Mouse (Mus musculus) left cerebral cortex, postnatal 4 days (tissue): ENCODE data around the gene Teddm1a. TPM values are rescaled to one million over a fixed set of nuclear protein-coding genes. Genes with fewer than 3 reads are reported as not detected.

Experiments
- DNase-seq: peaks from one replicate; pipeline ENCODE4 v3.0.0-alpha.2; 2022
- intact Hi-C: fragments of 180-260 bp; cut with DNase I; formaldehyde crosslinking; loops from one replicate; pipeline ENCODE4 v1.15.1; 2025
- total RNA-seq, 2 experiments: library from RNA; stranded (reverse); gene quantifications; 2 replicates each; pipeline ENCODE4 v1.2.3; 2021

Teddm1a gene
- total RNA-seq, 2 experiments from 2014 or later: not detected

DNA sequence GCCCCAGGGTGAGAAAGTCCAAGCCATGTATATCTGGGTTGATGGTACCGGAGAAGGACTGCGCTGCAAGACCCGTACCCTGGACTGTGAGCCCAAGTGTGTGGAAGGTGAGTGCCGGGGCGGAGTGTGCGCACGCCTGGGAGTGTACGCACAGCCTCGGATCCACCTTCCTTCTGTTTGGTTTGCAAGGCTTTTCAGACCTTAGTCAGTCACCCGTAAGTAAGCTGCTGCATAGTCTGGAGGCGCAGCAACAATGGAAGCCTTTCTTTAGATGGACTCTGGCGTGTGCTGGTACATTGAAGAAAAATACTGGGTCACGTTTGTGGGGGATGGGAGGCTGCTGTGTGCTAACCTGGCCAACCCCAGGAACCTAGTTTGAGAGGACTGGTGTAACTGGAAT is 11.5 kb downstream of the Teddm1a start:
- DNase-seq: no peak

DNA sequence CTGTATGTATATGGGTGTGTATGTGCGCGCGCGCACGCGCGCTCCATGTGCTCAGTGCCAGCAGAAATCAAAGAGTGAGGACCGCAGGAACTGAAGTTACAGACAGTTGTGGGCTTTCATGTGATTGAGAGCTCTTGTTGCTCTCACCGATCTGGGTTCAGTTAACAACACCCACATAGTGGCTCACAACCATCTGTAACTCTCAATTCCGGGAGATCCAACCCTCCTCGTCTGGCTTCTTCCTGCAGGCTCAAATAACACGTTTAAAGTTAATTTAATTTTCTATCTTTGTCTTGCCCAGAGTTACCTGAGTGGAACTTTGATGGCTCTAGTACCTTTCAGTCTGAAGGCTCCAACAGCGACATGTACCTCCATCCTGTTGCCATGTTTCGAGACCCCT is 12.7 kb downstream of the Teddm1a start:
- no peak for DNase-seq
- intact Hi-C loops: loop anchor here (10.0 kb wide), 1 partner anchor 821 kb away; no protein-coding TSS in a partner anchor

More for the DNA sequence above, 11.5 kb downstream of the Teddm1a start:
- intact Hi-C loops: loop anchor here (10.0 kb wide), 1 partner anchor 822 kb away; no protein-coding TSS in a partner anchor

DNA sequence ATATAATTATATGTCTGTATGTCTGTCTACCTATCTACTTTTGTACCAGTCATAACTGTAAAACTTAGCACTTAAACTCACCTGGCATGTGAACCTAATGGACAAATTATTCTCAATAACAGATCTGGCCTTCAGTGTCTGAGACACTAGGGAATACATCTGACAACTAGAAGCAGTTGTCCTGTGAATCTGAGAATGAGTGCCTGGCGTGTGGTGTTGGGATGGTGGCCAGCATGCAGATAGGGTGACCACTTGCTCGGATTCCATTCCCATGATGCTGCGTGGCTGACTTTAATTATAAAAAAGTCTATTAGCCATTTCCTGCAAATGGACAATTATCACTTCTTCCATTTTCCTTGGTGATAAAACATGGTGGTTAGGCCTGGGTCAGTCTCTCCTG is 14.3 kb downstream of the Teddm1a start:
- no peak for DNase-seq
- intact Hi-C loops: loop anchor here (10.0 kb wide), 1 partner anchor 819 kb away; no protein-coding TSS in a partner anchor

DNA sequence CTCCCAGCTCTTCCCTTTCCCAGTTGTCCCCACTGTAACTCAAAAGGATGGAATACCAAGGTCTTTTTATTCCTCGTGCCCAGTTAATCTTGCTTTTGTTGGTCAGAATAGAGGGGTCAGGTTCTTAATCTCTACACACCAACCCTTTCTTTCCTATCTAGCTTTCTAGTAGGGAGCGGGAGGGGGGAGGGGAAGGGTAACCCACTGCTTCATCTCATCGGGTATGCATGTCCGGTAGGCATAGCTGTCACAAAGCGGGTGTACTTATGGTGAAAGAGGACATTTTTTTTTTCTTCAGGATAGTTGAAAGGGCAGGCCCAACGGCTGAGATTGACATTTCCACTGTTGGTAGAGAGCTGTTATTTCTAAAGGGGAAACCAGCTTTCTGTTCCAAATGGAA is 16.7 kb downstream of the Teddm1a start:
- intact Hi-C loops: loop anchor here (10.0 kb wide), 1 partner anchor 817 kb away; no protein-coding TSS in a partner anchor

DNA sequence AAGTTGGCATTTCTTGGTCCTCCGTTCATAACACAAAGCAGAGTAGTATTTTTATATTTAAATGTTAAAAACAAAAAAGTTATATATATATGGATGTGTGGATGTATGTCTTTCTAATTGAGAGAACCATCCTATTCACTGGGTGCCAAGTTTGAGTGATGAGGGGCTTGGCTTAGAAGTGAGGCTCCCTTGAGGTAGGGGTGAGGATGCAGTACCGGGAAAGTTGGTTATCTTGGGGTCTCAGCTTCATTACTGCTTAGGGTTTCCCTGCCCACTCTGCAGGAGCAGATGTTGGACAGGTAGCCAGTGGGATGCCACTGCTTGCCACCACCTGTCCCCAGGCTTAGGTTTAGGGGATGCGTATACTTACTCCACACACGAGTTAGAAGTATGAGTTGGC is 17.2 kb downstream of the Teddm1a start:
- intact Hi-C loops: loop anchor here (10.0 kb wide), 1 partner anchor 816 kb away; no protein-coding TSS in a partner anchor
- DNase-seq: no peak

More for the DNA sequence above, 16.7 kb downstream of the Teddm1a start:
- no peak for DNase-seq

DNA sequence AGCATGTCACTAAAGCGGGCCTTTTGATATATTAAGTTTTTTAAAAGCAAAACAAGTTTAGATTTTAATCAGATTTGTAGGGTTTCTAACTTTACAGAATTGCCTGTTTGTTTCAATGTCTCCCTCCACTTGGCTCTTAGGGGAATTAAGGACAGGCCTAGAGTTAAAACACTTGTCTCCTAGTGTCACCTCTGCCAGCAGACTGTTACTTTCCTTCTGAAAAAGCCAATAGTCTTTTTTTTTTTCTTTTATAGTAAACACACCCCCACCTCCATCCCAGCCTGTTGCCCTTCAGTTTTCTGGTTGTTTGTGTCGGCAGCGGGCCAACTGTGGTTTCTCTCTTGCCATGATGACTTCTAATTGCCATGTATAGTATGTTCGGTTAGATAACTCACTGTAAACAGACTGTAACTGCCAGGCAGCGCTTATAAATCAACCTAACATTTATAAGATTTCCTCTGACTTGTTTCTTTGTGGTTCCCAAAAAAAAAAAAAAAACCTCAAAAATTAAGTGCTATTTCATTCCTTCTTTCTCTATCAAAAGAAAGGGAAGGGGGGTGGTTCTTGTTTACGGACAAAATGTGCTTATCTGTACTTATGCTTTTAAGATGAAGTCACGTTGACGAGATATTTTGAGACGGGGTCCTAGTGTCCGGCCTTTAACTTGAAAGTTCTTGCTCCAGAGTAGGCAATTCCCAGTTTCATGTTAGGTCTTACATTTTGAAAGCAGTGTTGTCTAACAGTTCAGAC is 17.8 kb downstream of the Teddm1a start:
- no peak for DNase-seq
- intact Hi-C loops: loop anchor here (10.0 kb wide), 1 partner anchor 815 kb away; no protein-coding TSS in a partner anchor

DNA sequence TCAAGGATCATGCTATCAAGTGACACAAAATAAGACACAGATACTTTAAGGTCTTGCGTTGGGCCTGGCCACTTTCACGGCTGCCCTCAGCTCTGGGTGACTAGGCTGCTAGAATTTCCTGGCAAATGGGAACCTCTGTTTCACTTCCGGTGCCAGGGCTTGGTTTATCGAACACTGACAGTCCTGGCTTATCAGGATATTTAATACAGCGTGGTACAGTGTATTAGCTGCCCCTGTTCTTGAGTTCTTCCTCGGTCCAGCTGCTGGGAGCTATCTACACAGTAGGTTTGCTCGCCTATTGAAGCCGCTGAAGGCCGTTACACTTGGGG is 18.4 kb downstream of the Teddm1a start:
- intact Hi-C loops: loop anchor here (10.0 kb wide), 1 partner anchor 815 kb away; no protein-coding TSS in a partner anchor
- no peak for DNase-seq

DNA sequence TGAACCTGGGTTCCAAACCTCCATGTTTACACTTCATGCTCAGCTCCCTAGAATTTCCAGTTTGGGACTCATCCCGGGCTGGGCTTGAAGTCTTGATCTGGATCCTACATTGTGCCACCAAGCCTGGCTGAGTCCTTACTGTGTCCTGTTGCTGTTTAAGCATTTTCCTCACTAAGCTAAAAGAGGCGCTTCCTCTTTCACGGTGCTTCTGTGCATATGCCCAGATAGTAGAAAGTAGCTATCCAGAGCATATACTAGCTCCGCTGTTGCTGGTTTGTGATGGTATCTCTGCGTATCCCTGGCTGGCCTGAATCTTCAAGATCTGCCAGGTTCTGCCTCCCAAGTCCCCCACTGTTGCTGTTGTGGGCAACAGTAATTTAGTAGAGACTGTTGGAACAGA is 18.9 kb downstream of the Teddm1a start:
- intact Hi-C loops: no loop called here
- DNase-seq: no peak

DNA sequence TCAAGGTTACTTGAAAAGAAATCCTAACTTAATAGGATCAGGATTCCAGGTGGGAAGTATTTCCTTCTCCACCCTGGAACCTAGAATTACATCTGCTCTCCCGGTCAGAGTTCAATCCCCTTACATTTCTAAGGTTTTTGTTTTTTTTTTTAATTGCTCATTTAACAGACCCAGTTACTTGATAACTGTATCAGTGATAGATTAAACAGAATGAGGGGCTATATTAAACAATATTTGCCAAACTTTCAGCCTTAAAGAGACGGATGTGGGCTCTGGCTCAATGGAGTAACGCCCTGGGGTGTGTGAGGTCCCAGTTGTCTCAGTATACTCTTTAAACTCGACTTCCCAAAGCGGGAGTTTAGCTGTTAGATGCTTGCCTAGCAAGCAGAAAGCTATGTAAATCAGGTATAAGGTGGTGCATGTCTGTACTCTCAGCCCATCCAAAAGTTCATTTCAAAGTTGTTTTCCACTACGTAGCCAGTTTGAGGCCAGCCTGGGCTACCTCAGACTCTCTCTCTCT is 19.8 kb downstream of the Teddm1a start:
- intact Hi-C loops: no loop called here
- DNase-seq: no peak

DNA sequence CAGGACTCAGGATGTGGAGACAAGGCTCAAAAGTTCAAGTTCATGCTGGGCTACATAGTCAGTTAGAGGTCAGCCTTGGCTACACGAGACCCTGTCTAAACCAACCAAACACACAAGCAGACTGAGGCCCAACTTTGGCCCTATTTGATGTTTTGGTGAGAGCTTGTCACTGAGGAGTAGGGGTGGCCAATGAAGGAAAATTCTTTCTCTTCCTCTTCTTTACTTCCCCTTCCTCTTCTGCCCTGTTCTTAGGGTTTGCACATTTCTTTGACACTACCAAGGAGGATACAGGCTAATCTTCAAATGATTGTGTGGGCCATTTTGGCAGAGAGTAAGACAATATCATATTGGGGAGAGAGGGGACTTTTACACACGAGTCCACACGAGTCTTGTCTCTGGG is 22.3 kb downstream of the Teddm1a start:
- no peak for DNase-seq
- intact Hi-C loops: no loop called here

DNA sequence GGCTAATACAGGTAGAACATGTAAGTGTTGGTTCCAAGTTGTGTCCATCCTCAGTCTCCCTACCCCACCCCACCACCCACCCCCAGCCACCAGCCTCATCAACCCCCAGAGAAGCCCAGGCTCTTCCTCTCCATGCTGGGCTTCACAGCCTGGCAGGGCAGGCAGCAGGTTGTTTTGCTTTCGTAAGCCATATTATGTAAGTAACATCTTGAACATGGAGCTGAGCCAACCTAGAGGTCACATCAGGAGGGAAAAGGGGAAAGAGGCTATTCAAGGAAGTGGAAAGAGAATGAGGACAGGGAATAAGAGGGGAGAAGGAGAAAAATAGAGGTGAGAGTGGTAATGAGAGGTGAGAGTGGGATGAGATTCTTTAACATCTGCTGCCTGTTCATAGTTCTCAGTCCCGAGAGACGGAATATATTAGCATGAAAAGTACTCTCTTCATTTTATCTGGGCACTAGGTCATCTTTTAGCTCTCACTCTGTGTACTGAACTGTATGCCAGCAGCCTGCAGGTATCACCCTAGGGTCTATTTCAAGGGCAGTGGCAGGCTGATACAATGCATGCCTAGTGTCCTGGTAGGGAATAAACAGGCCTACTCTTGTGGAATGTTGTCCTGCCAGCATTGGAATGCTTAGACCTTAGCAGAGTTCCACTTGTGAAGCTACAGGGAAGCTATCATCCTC is 27.1 kb downstream of the Teddm1a start:
- intact Hi-C loops: no loop called here
- DNase-seq: no peak

DNA sequence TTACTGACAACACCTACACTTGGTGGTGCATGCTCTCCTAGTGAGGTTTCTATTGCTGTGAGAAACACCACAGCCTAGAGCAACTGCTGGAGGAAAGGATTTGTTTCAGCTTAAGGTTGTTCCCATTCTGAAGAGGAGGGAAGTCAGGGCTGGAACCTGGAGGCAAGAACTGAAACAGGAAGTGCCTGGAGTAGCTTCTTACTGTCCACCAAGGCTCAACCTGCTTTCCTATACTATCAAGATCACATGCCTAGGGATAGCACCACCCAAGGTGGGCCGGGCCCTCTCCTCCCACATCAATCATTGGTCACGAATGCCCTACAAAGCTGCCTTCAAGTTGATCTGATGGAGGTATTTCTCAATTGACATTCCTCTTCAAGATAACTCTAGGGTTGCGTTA is 30.1 kb downstream of the Teddm1a start:
- intact Hi-C loops: no loop called here
- no peak for DNase-seq

DNA sequence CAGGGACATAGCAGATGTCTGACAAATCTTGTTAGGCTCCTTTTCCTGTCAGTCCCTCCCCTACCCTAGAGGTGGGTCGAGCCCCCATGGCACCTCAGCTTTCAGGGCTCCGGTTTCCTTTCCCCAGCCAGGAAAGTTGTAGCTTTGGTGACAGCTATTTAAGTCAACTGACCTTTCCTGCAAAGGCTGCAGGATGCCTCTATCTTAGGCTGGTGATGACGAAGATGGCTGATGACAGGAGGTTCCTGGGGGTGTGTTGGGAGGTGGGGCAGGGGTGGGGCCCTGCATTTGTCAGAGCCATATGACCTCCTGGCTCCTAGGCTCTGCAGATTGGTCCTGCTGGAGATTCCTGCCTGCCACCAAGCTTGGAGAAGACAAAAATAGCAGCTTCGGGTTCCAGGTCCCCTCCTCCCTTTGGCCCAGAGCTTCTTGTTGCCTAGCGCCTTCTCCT is 31.1 kb downstream of the Teddm1a start:
- intact Hi-C loops: no loop called here

DNA sequence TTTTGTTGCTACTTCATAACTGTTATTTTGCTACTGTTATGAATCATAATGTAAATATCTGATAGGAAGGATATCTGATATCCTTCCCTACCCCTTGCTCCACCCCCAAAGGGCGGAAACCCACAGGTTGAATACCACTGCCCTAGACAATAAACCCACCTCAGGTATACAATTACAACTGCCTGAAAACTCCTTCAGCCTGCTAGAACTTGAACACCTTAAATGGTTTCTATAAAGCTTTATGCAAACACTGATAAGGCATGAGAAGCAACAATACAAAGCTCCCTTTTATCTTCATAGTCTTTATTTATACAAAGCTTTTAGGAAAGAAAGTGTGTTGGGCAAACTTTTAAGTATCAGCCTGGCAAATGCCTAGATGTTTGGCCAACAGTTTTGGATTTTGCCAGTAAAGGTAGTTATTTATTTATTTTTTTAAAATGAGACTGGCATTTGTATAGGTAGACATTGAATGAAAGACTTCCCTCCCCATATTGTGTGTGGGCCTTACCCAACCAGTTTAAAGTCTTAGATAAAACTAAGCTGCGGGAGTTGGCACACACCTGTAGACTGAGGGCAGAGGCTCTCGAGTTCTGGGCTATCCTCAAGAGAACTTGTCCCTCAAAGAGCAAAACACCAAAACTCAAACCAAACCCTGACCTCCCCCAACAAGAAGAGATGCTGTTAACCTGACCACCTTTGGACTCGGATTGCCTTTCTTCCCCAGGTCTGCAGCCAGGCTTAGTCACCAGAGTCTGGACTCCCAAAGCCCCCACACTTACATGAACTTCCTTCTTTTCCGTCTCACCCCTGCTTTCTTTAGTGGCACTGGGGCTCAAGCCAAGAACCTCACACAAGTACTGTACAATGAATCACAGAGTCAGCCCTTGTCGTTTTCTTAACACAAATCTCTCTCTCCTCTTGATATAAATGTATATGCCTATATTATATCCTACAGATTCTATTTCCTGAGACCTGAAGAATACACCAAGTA is 33.1 kb downstream of the Teddm1a start:
- intact Hi-C loops: no loop called here

More for the DNA sequence above, 31.1 kb downstream of the Teddm1a start:
- no peak for DNase-seq

DNA sequence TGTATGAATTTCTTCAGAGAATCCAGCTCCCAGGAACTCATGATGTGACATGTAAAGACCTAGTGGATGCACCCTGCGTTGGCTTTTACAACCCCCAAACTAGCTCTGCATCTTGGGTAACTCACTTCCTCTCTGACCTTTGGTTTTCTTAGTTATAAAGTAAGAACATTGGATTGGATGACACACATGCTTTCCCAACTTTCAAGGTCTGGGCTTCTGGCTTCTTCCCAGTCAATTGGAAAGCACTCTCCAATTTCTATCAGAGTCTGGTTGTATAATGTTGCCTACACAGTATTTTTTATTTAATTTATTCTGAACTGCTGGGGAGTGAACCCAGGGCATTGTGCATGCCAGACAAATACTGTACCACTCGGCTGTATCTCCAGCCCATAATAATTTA is 38.9 kb downstream of the Teddm1a start:
- intact Hi-C loops: no loop called here
- no peak for DNase-seq

More for the DNA sequence above, 33.1 kb downstream of the Teddm1a start:
- DNase-seq: no peak

DNA sequence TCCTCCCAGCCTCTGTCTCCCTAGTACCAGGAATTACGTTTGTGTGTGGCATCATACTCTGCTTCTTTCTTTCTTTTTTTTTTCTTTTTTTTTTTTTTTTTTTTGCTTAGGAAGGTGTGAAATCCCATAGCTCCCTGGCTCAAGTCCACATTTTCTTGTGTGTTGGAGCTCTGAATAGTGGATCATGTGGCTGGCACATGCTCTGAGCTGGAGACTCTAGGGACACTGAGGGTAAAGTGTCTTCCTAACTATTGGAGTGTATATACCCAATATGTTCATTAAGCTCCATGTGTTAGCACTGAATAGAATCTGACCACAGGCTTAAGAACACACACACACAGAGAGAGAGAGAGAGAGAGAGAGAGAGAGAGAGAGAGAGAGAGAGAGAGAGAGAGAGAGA is 42.2 kb downstream of the Teddm1a start:
- intact Hi-C loops: no loop called here
- no peak for DNase-seq

DNA sequence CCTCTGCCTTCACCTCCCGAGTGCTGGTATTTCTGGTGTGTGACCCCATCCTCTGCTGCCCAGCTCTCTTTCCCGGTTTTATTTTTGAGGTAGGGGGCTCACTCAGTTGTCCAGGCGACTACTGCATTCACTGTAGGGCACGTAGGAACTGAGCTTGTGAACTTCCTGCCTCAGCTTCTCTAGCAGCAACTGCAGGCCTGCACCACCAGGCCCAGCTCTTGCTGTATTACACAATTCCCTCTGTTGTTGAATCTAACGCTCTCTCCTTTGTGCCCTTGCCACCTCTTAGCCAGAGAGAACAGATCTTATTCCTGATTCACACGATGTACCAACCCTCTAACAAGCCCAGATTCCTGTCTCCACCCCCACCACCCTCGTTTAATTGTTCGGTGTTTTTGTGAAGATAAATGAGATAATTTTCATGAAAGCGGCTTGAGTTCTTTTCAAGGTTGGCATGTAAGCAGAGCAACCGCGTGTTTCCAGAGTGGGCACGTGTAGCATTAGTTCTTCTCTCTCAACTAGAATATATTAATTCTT is 44.4 kb downstream of the Teddm1a start:
- intact Hi-C loops: no loop called here
- no peak for DNase-seq

DNA sequence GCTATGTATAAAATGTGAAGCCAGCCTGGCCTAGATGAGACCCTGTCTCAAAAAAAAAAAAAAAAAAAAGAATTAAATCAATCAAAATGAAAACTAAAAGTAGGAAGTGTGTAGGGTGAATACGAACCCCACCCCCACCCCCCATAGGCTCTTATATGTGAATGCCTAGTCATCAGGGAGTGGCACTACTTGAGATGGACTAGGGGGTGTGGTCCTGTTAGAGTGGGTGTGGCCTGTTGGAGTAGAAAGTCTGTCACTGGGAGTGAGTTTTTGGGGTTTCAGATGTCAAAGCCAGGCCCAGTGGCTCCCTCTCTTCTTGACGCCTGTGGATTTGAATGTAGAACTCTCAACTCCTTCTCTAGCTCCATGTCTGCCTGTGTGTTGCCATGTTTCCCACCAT is 45.5 kb downstream of the Teddm1a start:
- intact Hi-C loops: no loop called here
- no peak for DNase-seq

DNA sequence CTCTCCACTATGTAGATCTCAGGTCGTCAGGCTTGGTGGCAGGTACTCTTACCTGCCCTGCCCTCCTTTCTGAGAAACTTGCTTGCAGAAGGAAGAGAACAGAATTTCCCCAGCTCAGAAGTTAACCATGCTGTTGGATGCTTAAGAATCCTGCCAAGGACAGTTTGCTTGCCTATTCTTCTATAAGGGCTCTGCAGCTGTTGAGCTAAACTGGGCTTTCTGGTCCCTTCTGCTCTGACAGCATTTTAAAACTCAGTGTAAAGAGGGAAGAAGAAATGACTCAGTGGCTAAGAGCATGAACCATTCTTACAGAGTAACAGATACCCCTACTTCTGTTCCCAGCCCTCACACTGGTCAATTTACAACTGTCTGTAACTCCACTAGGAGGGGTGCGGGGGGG is 49.4 kb downstream of the Teddm1a start:
- intact Hi-C loops: no loop called here
- no peak for DNase-seq
